Mouse (Mus musculus) kidney, postnatal 36 days (tissue): Measurements from ENCODE around the gene 1520401A03Rik.

Source experiments
- DNase-seq, 2 experiments: peaks; one replicate each; pipeline ENCODE4 v3.0.0; 2021 to 2022; ENCODE audit warnings: mixed read lengths in 2 of 2

Gene 1520401A03Rik

GRCm38 (mm10) chr17:23699131-23700077 is 23.2 kb downstream of the 1520401A03Rik start:
- DNase-seq, result peak; percentile 49 to 72

DNA sequence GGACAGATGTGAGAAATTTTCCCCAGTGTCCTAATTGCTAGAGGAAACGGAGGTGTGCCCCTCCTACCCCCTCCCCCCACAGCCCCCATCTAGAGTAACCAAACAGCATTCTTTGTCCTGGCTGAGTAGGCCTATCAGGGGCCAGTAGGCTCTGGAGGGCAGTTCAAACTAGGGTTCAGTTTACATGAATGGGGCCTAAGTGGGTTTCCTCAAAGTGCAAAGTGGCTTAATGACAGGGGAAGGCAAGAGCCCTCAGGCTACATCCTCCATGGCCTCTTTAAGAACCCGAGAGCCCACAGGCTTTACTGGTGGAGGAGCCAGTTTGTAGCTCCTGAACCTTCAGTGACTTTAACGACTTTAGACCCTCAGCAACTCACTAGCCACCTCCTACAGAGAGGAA is 26.8 kb downstream of the 1520401A03Rik start:
- no peak for DNase-seq

DNA sequence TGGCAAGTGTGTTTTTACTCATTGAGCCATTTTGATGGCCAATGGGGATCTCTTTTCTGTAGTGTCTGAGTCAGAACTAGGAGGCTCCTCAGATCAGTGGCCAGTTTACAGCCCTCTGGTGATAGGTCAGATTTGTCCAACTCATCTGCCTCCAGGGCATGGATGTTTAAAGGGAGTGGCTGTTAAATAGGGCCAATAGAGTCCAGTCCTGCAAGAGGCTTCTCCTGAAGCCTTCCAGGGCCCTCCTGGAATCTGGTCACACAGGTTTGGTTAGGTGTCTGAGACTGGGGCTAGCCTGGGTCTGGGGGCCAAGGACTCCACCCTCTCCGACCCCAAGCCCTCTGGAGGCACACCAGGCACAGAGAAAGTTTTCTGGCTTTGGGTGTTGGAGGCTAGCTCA is 28.1 kb downstream of the 1520401A03Rik start:
- DNase-seq, result no peak

- DNase-seq, result peak in 1 of 2 experiments; percentile 36
Measured at GRCm38 (mm10) chr17:23683856-23684672, 38.5 kb downstream of the 1520401A03Rik start, which contains the start of gene Cldn9. Gene Cldn9 (minus strand): TSS chr17:23684026.

GRCm38 (mm10) chr17:23683226-23683625 is 39.4 kb downstream of the 1520401A03Rik start:
- peak in 1 of 2 experiments; percentile 34 for DNase-seq

DNA sequence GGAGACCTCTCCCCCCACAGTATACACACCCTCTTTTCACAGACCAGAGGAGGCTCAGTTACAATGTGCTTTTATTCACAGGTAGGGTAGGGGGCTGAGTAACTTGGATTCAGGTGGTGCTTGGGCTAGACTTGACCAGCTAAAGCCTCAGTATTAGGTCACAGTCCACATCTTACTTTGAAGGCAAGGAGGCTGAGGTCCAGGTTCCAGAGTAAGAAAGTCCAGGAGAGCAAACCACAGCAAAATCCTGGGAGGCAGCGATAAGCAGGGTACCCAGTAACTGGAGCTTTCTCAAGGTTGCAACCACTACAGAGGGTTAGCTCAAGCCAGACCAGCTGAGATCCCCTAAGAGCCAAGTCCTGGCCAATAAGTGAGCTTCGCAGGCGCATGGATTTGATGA is 40.1 kb downstream of the 1520401A03Rik start:
- no peak for DNase-seq

- peak in 1 of 2 experiments; percentile 60 for DNase-seq
Measured at GRCm38 (mm10) chr17:23682092-23682491, 40.5 kb downstream of the 1520401A03Rik start.

DNA sequence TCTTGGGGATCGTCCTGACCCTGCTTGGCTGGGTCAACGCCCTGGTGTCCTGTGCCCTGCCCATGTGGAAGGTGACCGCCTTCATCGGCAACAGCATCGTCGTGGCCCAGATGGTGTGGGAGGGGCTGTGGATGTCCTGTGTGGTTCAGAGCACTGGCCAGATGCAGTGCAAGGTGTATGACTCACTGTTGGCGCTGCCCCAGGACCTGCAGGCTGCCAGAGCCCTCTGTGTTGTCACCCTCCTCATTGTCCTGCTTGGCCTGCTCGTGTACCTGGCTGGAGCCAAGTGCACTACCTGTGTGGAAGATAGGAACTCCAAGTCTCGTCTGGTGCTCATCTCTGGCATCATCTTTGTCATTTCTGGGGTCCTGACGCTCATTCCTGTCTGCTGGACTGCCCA is 41.5 kb downstream of the 1520401A03Rik start:
- DNase-seq, result peak in 1 of 2 experiments; percentile 65

DNA sequence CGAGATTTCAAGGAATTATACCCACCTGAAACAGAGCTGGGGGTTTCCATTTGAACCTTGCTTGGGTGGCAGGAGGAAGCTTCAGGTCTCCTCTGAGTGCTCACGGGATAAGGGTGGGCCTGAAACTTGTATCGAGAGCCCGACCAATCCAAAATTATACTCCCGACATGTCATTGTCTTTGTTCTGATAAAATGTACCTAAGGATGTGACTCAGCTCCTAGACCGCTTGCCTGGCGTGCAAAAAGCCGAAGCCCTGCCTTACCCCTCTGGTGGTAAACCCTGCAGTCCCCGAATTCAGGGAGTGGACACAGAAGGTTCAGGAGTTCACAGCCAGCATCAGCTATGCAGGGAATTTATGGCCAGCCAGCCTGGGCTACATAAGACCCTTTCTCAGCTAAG is 42.2 kb downstream of the 1520401A03Rik start:
- DNase-seq, result no peak

DNA sequence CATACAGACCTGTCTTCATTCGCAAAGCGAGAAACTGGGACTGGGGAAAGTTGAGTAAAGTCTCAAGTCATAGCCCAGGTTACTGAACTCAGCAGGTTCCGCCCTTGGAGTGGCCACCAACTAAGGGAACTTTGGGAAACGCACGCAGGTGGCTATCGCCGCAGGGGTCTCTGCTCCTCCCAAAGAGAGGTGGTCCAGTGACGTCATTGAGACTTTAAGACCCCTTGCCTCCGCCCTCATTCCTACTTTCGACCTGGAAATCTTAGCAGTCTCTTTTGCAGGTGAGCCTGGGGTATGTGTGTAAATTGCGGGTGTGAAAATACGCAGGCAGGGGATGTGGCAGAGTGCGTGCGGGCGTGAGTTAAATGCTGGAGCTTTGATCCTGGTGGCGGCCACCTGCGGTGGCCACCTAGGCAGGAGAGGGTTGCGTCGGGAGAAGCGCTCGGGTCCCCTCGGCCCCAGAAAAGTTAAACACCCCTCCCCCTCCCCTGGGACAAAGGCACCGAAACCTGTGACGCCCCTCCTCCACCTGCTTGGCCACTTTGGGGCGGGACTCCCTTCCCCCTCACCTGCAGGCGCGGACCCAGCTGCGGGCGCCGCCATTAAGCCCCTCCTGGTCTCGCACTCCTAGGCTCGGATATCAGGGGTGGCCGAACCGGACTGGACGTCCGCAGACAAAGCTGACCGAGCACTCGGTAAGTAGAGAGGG is 43.3 kb downstream of the 1520401A03Rik start, which contains the start of gene Cldn6:
Cldn6 (plus strand) TSS at position 123 of the 709 bp plus-strand sequence.
- no peak for DNase-seq

GRCm38 (mm10) chr17:23677236-23677679 is 45.3 kb downstream of the 1520401A03Rik start, which contains the start of gene Tnfrsf12a:
Gene Tnfrsf12a (minus strand): TSS chr17:23677468.
- peak; percentile 89 to 91 for DNase-seq

DNA sequence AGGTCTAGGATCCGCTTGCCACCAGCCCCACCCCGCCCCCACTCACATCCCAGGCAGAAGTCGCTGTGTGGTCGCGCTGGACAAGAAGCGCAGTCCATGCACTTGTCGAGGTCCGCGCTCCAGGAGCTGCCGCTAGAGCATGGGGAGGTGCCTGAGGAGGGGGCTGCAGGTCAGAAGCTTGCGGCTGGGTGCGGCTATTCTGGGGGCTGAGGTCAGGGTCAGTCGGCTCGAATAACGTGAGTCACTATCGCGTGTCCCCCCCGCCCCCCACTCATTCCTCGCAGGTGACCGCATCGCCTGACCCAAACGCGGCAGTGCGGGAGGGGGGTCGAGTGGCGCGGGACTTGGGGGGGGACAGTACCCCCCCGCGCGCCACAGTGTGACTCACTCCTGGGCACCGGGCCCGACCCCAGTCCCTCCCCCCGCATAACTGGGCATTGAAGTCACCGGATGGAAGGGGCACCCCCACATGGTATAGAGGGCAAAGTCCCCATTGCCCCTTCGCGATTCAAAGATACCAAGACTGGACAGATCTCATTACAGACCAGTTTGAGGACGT is 46.0 kb downstream of the 1520401A03Rik start:
- DNase-seq, result peak in 1 of 2 experiments; percentile 53

- DNase-seq, result peak; percentile 55 to 78
Measured at GRCm38 (mm10) chr17:23675564-23676281, 46.9 kb downstream of the 1520401A03Rik start.

DNA sequence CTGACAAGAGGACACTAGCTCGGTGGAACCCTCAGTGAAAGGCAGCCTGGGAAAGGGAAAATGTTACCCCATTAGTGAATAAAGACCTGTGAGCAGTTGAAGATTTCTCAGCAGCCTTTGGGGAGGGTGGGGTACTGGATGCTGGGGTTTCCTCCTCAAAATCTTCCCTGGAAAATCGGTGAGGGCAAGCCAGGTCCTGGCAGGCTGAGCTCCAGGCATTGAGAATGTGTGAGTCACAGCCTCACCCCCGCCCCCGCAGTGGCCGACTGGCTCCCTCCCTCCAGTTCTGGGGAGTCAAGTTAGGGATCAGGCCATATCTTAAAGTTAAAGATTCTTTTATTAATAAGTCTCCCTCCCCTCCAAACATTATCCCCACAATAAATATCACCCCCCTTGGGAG is 47.5 kb downstream of the 1520401A03Rik start:
- DNase-seq, result peak in 1 of 2 experiments; percentile 41

GRCm38 (mm10) chr17:23674271-23674952 is 48.2 kb downstream of the 1520401A03Rik start:
- DNase-seq, result no peak

GRCm38 (mm10) chr17:23673424-23674073 is 49.0 kb downstream of the 1520401A03Rik start, which contains the start of the genes Hcfc1r1 and Thoc6:
Gene Hcfc1r1 (plus strand): TSS chr17:23673596.
Gene Thoc6 (minus strand): TSS chr17:23673882.
- peak; percentile 94 to 97 for DNase-seq

- DNase-seq, result no peak
Measured at GRCm38 (mm10) chr17:23672761-23673160, 49.8 kb downstream of the 1520401A03Rik start.

DNA sequence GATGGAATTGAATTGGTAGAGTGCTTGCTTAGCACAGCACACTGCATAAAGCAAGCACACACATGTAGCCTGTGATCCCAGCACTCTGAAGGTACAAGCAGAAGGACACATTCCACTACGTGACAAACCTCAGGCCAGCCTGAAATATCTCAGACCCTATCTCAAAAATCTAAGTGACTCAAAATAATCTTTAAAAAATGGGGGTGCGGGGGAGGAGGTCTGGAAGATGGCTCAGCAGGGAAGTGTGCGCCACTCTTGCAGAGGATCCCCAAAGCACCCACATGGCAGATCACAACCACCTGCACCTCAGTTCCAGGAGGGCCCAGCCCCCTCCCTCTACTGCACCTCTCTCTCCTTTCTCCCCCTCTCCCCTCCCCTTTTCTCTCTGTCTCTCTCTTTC is 51.1 kb downstream of the 1520401A03Rik start:
- DNase-seq, result no peak

- no peak for DNase-seq
Measured at GRCm38 (mm10) chr17:23670516-23671074, 52.0 kb downstream of the 1520401A03Rik start.

DNA sequence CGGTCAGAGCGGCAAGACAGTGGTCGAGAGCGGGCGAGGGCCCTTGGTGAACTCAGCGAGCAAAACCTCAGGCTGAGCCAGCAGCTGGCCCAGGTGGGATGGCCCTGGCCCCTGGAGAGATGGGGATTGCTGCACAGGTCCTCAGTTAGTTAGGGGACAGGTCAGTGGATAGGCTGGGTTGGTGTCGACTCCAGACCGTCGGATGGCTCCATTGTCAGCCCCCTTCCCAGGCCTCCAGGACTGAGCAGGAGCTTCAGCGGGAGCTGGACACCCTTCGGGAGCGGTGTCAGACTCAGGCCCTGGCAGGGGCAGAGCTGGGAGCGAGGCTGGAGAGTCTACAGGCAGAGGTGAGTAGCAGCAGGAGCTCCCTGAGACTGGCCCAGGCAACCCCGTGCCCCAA is 57.1 kb downstream of the 1520401A03Rik start:
- DNase-seq, result no peak
